Mouse (Mus musculus) neural tube, embryonic 12.5 days (tissue): ENCODE data around the gene Greb1. TPM values are rescaled to one million over a fixed set of nuclear protein-coding genes. Genes with fewer than 3 reads are reported as not detected.
A peak's percentile ranks its signal among the peaks of the same experiment; 100 is the strongest.

ENCODE experiments used
- ATAC-seq: fragments of 200-750 bp; cut with Nextera tagmentation; 2 replicates; pipeline ENCODE4 v1.8.0; 2017; ENCODE audit warnings: low read depth, mild to moderate bottlenecking, moderate TSS enrichment, moderate library complexity; ENCODE audit not compliant: low FRiP score
- H3K27ac ChIP-seq: fragments of 300-500 bp; sonication (generic); 2 replicates; pipeline ENCODE4 v1.5.1; 2016
- H3K27me3 ChIP-seq: fragments of 300-500 bp; sonication (generic); replicated peaks from 2 replicates; pipeline ENCODE4 v1.6.1; 2016; ENCODE audit warnings: mild to moderate bottlenecking
- H3K36me3 ChIP-seq: fragments of 300-500 bp; sonication (generic); 2 replicates; pipeline ENCODE4 v1.6.1; 2016; ENCODE audit warnings: mild to moderate bottlenecking
- H3K4me1 ChIP-seq: fragments of 300-500 bp; sonication (generic); 2 replicates; pipeline ENCODE4 v1.6.1; 2016
- H3K4me2 ChIP-seq: fragments of 300-500 bp; sonication (generic); replicated peaks from 2 replicates; pipeline ENCODE4 v1.6.1; 2016; ENCODE audit warnings: mild to moderate bottlenecking
- H3K4me3 ChIP-seq: fragments of 300-500 bp; sonication (generic); 2 replicates; pipeline ENCODE4 v1.5.1; 2016
- H3K9ac ChIP-seq: fragments of 300-500 bp; sonication (generic); 2 replicates; pipeline ENCODE4 v1.6.1; 2016; ENCODE audit warnings: mild to moderate bottlenecking
- H3K9me3 ChIP-seq: fragments of 300-500 bp; sonication (generic); 2 replicates; pipeline ENCODE4 v1.6.1; 2016; ENCODE audit warnings: mild to moderate bottlenecking
- WGBS: fragments of 180-500 bp; shearing (Covaris S2); methylation state at CpG from one replicate; pipeline ENCODE4 v1.1.7; 2016; 5-methylcytosine and 5-hydroxymethylcytosine counted together
- polyA plus RNA-seq: library from polyadenylated mRNA; unstranded; fragments of >200 nt; fragmentation: Nextera tagmentation; extraction: Ambion mirVana; gene quantifications from 2 replicates; pipeline ENCODE4 v1.2.1, GENCODE M21; 2016

The Greb1 gene
- polyA plus RNA-seq, 1 experiment from 2014 or later: 3.8 TPM

GRCm38 (mm10) chr12:16803237-16803955, 2.7 kb upstream of the Greb1 start:
- H3K4me1 ChIP-seq: peaks cover 15% of the 10 kb centered on the region
- 0 out of 2 replicates have a peak, but pooled peaks cover 5% of the 10 kb centered on the region for H3K27me3 ChIP-seq
- H3K27ac ChIP-seq: no peak overlapping the region
- no peak overlapping the region for H3K4me3 ChIP-seq
- H3K4me2 ChIP-seq: no peak overlapping the region
- WGBS: 7% methylated on average over 5 of the region's 5 CpGs
- no peak for ATAC-seq
- no peak overlapping the region for H3K9ac ChIP-seq
- no peaks in the 10 kb centered on the region for H3K36me3 ChIP-seq
- H3K9me3 ChIP-seq: no peaks in the 10 kb centered on the region

- no peaks in the 10 kb centered on the region for H3K36me3 ChIP-seq
- H3K4me1 ChIP-seq: peaks cover 15% of the 10 kb centered on the region
- no peaks in the 10 kb centered on the region for H3K27me3 ChIP-seq
- ATAC-seq: peak; percentile 67
- H3K4me3 ChIP-seq: peak overlapping the region; percentile 64
- WGBS: 0% methylated on average over 12 of the region's 12 CpGs
- H3K4me2 ChIP-seq: peak overlapping the region; percentile 92
- H3K27ac ChIP-seq: no peak overlapping the region
- peak overlapping the region; percentile 80 for H3K9ac ChIP-seq
- H3K9me3 ChIP-seq: no peaks in the 10 kb centered on the region
These were observed 251 bp upstream of the Greb1 start for GRCm38 (mm10) chr12:16800959-16801315.

GRCm38 (mm10) chr12:16799928-16800258, 793 bp downstream of the Greb1 start:
- Histone ChIP-seq H3K27me3 (no peaks in the 10 kb centered on the region), H3K4me1 (peaks cover 15% of the 10 kb centered on the region), H3K9ac (peak overlapping the region; percentile 80; the same call in 1 of the 2 replicates), H3K36me3 (no peaks in the 10 kb centered on the region), H3K4me2 (peak overlapping the region; percentile 92), H3K9me3 (no peaks in the 10 kb centered on the region), H3K27ac (no peak overlapping the region), H3K4me3 (peak overlapping the region; percentile 64)
- WGBS: 4% methylated on average over 4 of the region's 6 CpGs
- peak; percentile 27; the same call in 1 of the 2 replicates for ATAC-seq

GRCm38 (mm10) chr12:16798894-16799293, 1.8 kb downstream of the Greb1 start:
- H3K4me2 ChIP-seq: peak overlapping the region; percentile 92
- H3K27ac ChIP-seq: no peak overlapping the region
- H3K9me3 ChIP-seq: no peaks in the 10 kb centered on the region
- WGBS: 25% methylated on average over 3 of the region's 3 CpGs
- no peak overlapping the region for H3K4me3 ChIP-seq
- H3K4me1 ChIP-seq: peaks cover 10% of the 10 kb centered on the region
- H3K36me3 ChIP-seq: no peaks in the 10 kb centered on the region
- no peak for ATAC-seq
- H3K9ac ChIP-seq: no peak overlapping the region
- no peaks in the 10 kb centered on the region for H3K27me3 ChIP-seq

- Histone ChIP-seq H3K4me3 (no peak overlapping the region), H3K27me3 (no peaks in the 10 kb centered on the region), H3K36me3 (no peaks in the 10 kb centered on the region), H3K9ac (no peak overlapping the region), H3K27ac (no peak overlapping the region), H3K4me2 (no peak overlapping the region), H3K9me3 (no peaks in the 10 kb centered on the region), H3K4me1 (peaks cover 9% of the 10 kb centered on the region; the same call in 1 of the 2 replicates)
- 81% methylated on average over 3 of the region's 3 CpGs for WGBS
- ATAC-seq: no peak
These were observed 4.9 kb downstream of the Greb1 start for GRCm38 (mm10) chr12:16795781-16796180.

- no peaks in the 10 kb centered on the region for H3K9me3 ChIP-seq
- 80% methylated on average over 4 of the region's 4 CpGs for WGBS
- H3K9ac ChIP-seq: no peak overlapping the region
- H3K4me1 ChIP-seq: peaks cover 9% of the 10 kb centered on the region
- no peak for ATAC-seq
- no peak overlapping the region for H3K4me3 ChIP-seq
- no peaks in the 10 kb centered on the region for H3K36me3 ChIP-seq
- no peaks in the 10 kb centered on the region for H3K27me3 ChIP-seq
- H3K4me2 ChIP-seq: no peak overlapping the region
- H3K27ac ChIP-seq: no peak overlapping the region
These were observed 7.3 kb downstream of the Greb1 start for GRCm38 (mm10) chr12:16793371-16793770.

GRCm38 (mm10) chr12:16790456-16790855, 10.2 kb downstream of the Greb1 start:
- Histone ChIP-seq H3K9ac (no peak overlapping the region), H3K27me3 (no peaks in the 10 kb centered on the region), H3K9me3 (no peaks in the 10 kb centered on the region), H3K4me1 (peaks cover 9% of the 10 kb centered on the region), H3K36me3 (no peaks in the 10 kb centered on the region), H3K27ac (no peak overlapping the region), H3K4me3 (no peak overlapping the region), H3K4me2 (no peak overlapping the region)
- WGBS: 40% methylated on average over 4 of the region's 4 CpGs
- no peak for ATAC-seq

GRCm38 (mm10) chr12:16789756-16790155, 10.9 kb downstream of the Greb1 start:
- 0 out of 2 replicates have a peak, but pooled peaks have one; percentile 24 for ATAC-seq
- no peak overlapping the region for H3K4me2 ChIP-seq
- peaks cover 9% of the 10 kb centered on the region for H3K4me1 ChIP-seq
- no peaks in the 10 kb centered on the region for H3K9me3 ChIP-seq
- H3K4me3 ChIP-seq: no peak overlapping the region
- no peak overlapping the region for H3K27ac ChIP-seq
- H3K9ac ChIP-seq: no peak overlapping the region
- no peaks in the 10 kb centered on the region for H3K27me3 ChIP-seq
- H3K36me3 ChIP-seq: no peaks in the 10 kb centered on the region
- WGBS: 5% methylated on average over 4 of the region's 4 CpGs

- Histone ChIP-seq H3K27ac (no peak overlapping the region), H3K27me3 (no peaks in the 10 kb centered on the region), H3K36me3 (no peaks in the 10 kb centered on the region), H3K4me2 (no peak overlapping the region), H3K9me3 (no peaks in the 10 kb centered on the region), H3K9ac (no peak overlapping the region), H3K4me1 (peaks cover 9% of the 10 kb centered on the region), H3K4me3 (no peak overlapping the region)
- 19% methylated on average over 1 of the region's 1 CpGs for WGBS
- ATAC-seq: no peak
These were observed 11.5 kb downstream of the Greb1 start for GRCm38 (mm10) chr12:16789199-16789598.

- Histone ChIP-seq H3K27me3 (no peaks in the 10 kb centered on the region), H3K27ac (no peak overlapping the region), H3K4me3 (no peak overlapping the region), H3K4me1 (peaks cover 9% of the 10 kb centered on the region), H3K9ac (no peak overlapping the region), H3K4me2 (no peak overlapping the region), H3K9me3 (no peaks in the 10 kb centered on the region), H3K36me3 (no peaks in the 10 kb centered on the region)
- no peak for ATAC-seq
- WGBS: 72% methylated on average over 2 of the region's 2 CpGs
These were observed 12.1 kb downstream of the Greb1 start for GRCm38 (mm10) chr12:16788600-16788999.

- no peaks in the 10 kb centered on the region for H3K36me3 ChIP-seq
These were observed 19.5 kb downstream of the Greb1 start for GRCm38 (mm10) chr12:16781034-16781746.

GRCm38 (mm10) chr12:16780320-16780719, 20.4 kb downstream of the Greb1 start:
- Histone ChIP-seq H3K36me3 (no peaks in the 10 kb centered on the region), H3K4me1 (no peaks in the 10 kb centered on the region), H3K4me2 (no peak overlapping the region), H3K9me3 (no peaks in the 10 kb centered on the region), H3K4me3 (no peak overlapping the region), H3K9ac (no peak overlapping the region), H3K27me3 (no peaks in the 10 kb centered on the region), H3K27ac (no peak overlapping the region)
- ATAC-seq: no peak
- WGBS: 82% methylated on average over 3 of the region's 3 CpGs

More at GRCm38 (mm10) chr12:16781034-16781746, 19.5 kb downstream of the Greb1 start:
- H3K9ac ChIP-seq: no peak overlapping the region
- H3K9me3 ChIP-seq: no peaks in the 10 kb centered on the region
- H3K27me3 ChIP-seq: no peaks in the 10 kb centered on the region
- H3K4me2 ChIP-seq: no peak overlapping the region
- H3K27ac ChIP-seq: no peak overlapping the region
- no peak overlapping the region for H3K4me3 ChIP-seq
- 87% methylated on average over 14 of the region's 14 CpGs for WGBS
- H3K4me1 ChIP-seq: no peaks in the 10 kb centered on the region
- ATAC-seq: no peak
